Mouse (Mus musculus) small intestine, adult 2 months (tissue): Measurements from ENCODE around the gene Junb. TPM values are rescaled to one million over a fixed set of nuclear protein-coding genes. Genes with fewer than 3 reads are reported as not detected.

Experiments used
- H3K27ac ChIP-seq: fragments of 200-500 bp; 2 replicates; pipeline ENCODE4 v1.5.1; 2012; ENCODE audit warnings: low read depth, low read length, control low read depth, inconsistent platforms; ENCODE audit not compliant: insufficient read depth
- H3K27me3 ChIP-seq: fragments of 200-500 bp; 2 replicates; pipeline ENCODE4 v1.6.1; 2012; ENCODE audit warnings: mild to moderate bottlenecking, moderate library complexity, low read length, inconsistent platforms; ENCODE audit not compliant: control insufficient read depth, insufficient read depth
- H3K36me3 ChIP-seq: fragments of 200-500 bp; 2 replicates; pipeline ENCODE4 v1.6.1; 2012; ENCODE audit warnings: mild to moderate bottlenecking, low read length, control low read depth, inconsistent platforms; ENCODE audit not compliant: control insufficient read depth, insufficient read depth
- H3K4me1 ChIP-seq: fragments of 200-500 bp; 2 replicates; pipeline ENCODE4 v1.6.1; 2012; ENCODE audit warnings: low read length, inconsistent platforms, mixed read lengths; ENCODE audit not compliant: control insufficient read depth, insufficient read depth, insufficient read length
- H3K4me3 ChIP-seq: fragments of 200-500 bp; 2 replicates; pipeline ENCODE4 v1.5.1; 2012; ENCODE audit warnings: low read depth, mild to moderate bottlenecking, control low read depth, inconsistent platforms, low read length, moderate library complexity
- CTCF ChIP-seq: fragments of 200-500 bp; IDR thresholded peaks from 2 replicates; pipeline ENCODE4 v1.5.1; 2012; ENCODE audit warnings: low read depth, mild to moderate bottlenecking, control low read depth, inconsistent platforms, low read length, moderate library complexity, mixed read lengths; ENCODE audit not compliant: insufficient replicate concordance, insufficient read length; ENCODE audit errors: extremely low read depth
- POLR2A ChIP-seq: fragments of 200-500 bp; IDR thresholded peaks from 2 replicates; pipeline ENCODE4 v1.6.1; 2012; ENCODE audit warnings: low read depth, mild to moderate bottlenecking, control low read depth, inconsistent platforms, low read length, moderate library complexity
- WGBS: fragments of 180-500 bp; shearing (Covaris S2); methylation state at CpG from one replicate; pipeline ENCODE4 v1.1.7; 2018; 5-methylcytosine and 5-hydroxymethylcytosine counted together
- polyA plus RNA-seq: library from polyadenylated mRNA; depleted of rRNA; stranded (reverse); fragments of >200 nt; gene quantifications from 2 replicates; pipeline ENCODE4 v1.2.3, GENCODE M21; 2012

The Junb gene
- polyA plus RNA-seq, 1 experiment: 329 TPM

GRCm38 (mm10) chr8:84969241-84970134 is 9.0 kb downstream of the Junb start, which contains the start of the genes Gm49661, Prdx2 and Rnaseh2a:
TSS of gene Gm49661 (minus strand) at chr8:84969433.
TSS of gene Prdx2 (plus strand) at chr8:84969587.
TSS of gene Rnaseh2a (minus strand) at chr8:84969767.
- under 1% methylated on average over 56 of the region's 56 CpGs for WGBS
- Histone ChIP-seq H3K27me3 (no peaks in the 10 kb centered on the region), H3K36me3 (peaks cover 11% of the 10 kb centered on the region), H3K27ac (peak within 1 kb of the TSS; percentile 77), H3K4me3 (peak within 1 kb of the TSS; percentile 70), H3K4me1 (peaks cover 17% of the 10 kb centered on the region)
- TF ChIP-seq CTCF: no peak
- TF ChIP-seq POLR2A: peak; percentile 93

- Histone ChIP-seq H3K27me3 (no peaks in the 10 kb centered on the region), H3K36me3 (peaks cover 11% of the 10 kb centered on the region), H3K4me3 (peak overlapping the region; percentile 70; the same call in 1 of the 2 replicates), H3K27ac (peak overlapping the region; percentile 77), H3K4me1 (peaks cover 17% of the 10 kb centered on the region)
- 3% methylated on average over 2 of the region's 2 CpGs for WGBS
- no peak for TF ChIP-seq CTCF
- no peak for TF ChIP-seq POLR2A
Measured at GRCm38 (mm10) chr8:84968650-84969049, 9.9 kb downstream of the Junb start.

GRCm38 (mm10) chr8:84967532-84968304 is 10.8 kb downstream of the Junb start:
- Histone ChIP-seq H3K4me1 (peaks cover 17% of the 10 kb centered on the region), H3K27ac (no peak overlapping the region)
- 91% methylated on average over 13 of the region's 13 CpGs for whole genome bisulfite sequencing

GRCm38 (mm10) chr8:84966603-84967002 is 11.9 kb downstream of the Junb start:
- 33% methylated on average over 3 of the region's 3 CpGs for WGBS
- peaks cover 17% of the 10 kb centered on the region for H3K4me1 ChIP-seq
- H3K36me3 ChIP-seq: peaks cover 7% of the 10 kb centered on the region
- H3K27ac ChIP-seq: peak overlapping the region; percentile 10; the same call in 1 of the 2 replicates
- H3K27me3 ChIP-seq: no peaks in the 10 kb centered on the region
- no peak overlapping the region for H3K4me3 ChIP-seq
- TF ChIP-seq POLR2A: no peak
- TF ChIP-seq CTCF: no peak

More at GRCm38 (mm10) chr8:84967532-84968304, 10.8 kb downstream of the Junb start:
- H3K4me3 ChIP-seq: no peak overlapping the region
- H3K36me3 ChIP-seq: peaks cover 10% of the 10 kb centered on the region
- TF ChIP-seq POLR2A (no peak), CTCF (no peak)
- H3K27me3 ChIP-seq: no peaks in the 10 kb centered on the region

- TF ChIP-seq POLR2A (no peak), CTCF (no peak)
- H3K27ac ChIP-seq: peak overlapping the region; percentile 9; the same call in 1 of the 2 replicates
- H3K27me3 ChIP-seq: no peaks in the 10 kb centered on the region
- peak overlapping the region; percentile 74 for H3K4me3 ChIP-seq
- WGBS: under 1% methylated on average over 41 of the region's 41 CpGs
- peaks cover 17% of the 10 kb centered on the region for H3K4me1 ChIP-seq
- 0 out of 2 replicates have a peak, but pooled peaks cover 3% of the 10 kb centered on the region for H3K36me3 ChIP-seq
Measured at GRCm38 (mm10) chr8:84965731-84966291, 12.7 kb downstream of the Junb start.

- H3K27ac ChIP-seq: no peak overlapping the region
- 75% methylated on average over 4 of the region's 4 CpGs for WGBS
- no peaks in the 10 kb centered on the region for H3K27me3 ChIP-seq
- 0 out of 2 replicates have a peak, but pooled peaks cover 3% of the 10 kb centered on the region for H3K36me3 ChIP-seq
- peaks cover 13% of the 10 kb centered on the region for H3K4me1 ChIP-seq
- no peak overlapping the region for H3K4me3 ChIP-seq
- TF ChIP-seq POLR2A (no peak), CTCF (no peak)
Measured at GRCm38 (mm10) chr8:84963952-84964351, 14.6 kb downstream of the Junb start.
